Mouse (Mus musculus) G1E (cell line): ENCODE data around the gene Fxr2. TPM values are rescaled to one million over a fixed set of nuclear protein-coding genes. Genes with fewer than 3 reads are reported as not detected.

Source experiments
- ATAC-seq: 2 replicates; pipeline ENCODE4 v1.8.0; 2016; ENCODE audit warnings: mild to moderate bottlenecking; ENCODE audit not compliant: insufficient number of reproducible peaks, poor library complexity, low FRiP score, severe bottlenecking; ENCODE audit errors: extremely low read depth
- DNase-seq: peaks from one replicate; pipeline ENCODE4 v3.0.0; 2012; ENCODE audit warnings: low spot score
- H3K27me3 ChIP-seq: 2 replicates; pipeline ENCODE4 v1.6.1; 2012; ENCODE audit warnings: mild to moderate bottlenecking, low read length, inconsistent platforms; ENCODE audit not compliant: insufficient read depth
- H3K36me3 ChIP-seq: replicated peaks from 2 replicates; pipeline ENCODE3; 2012; ENCODE audit warnings: mild to moderate bottlenecking, inconsistent platforms
- H3K4me1 ChIP-seq: 2 replicates; pipeline ENCODE4 v1.6.1; 2012; ENCODE audit warnings: low read depth, low read length, inconsistent platforms, mixed read lengths; ENCODE audit not compliant: insufficient read depth
- H3K4me3 ChIP-seq: 2 replicates; pipeline ENCODE4 v1.5.1; 2012; ENCODE audit warnings: low read depth, mild to moderate bottlenecking, inconsistent platforms, low read length, moderate library complexity, mixed read lengths
- H3K9me3 ChIP-seq: replicated peaks from 2 replicates; pipeline ENCODE4 v1.6.1; 2012; ENCODE audit warnings: inconsistent platforms
- CTCF ChIP-seq: IDR thresholded peaks from 2 replicates; pipeline ENCODE4 v1.5.1; 2012; ENCODE audit warnings: low read depth, low read length, inconsistent platforms, mixed read lengths
- GATA1 ChIP-seq: IDR thresholded peaks from 2 replicates; pipeline ENCODE4 v1.6.1; 2012; ENCODE audit warnings: borderline replicate concordance, low read length, inconsistent platforms, mixed read lengths
- GATA2 ChIP-seq: IDR thresholded peaks from 2 replicates; pipeline ENCODE4 v1.6.1; 2012; ENCODE audit warnings: low read depth, low read length, inconsistent platforms, borderline replicate concordance
- POLR2AphosphoS5 ChIP-seq: IDR thresholded peaks from 2 replicates; pipeline ENCODE4 v1.6.1; 2012; ENCODE audit warnings: low read depth, low read length, inconsistent platforms; ENCODE audit not compliant: insufficient replicate concordance
- TAL1 ChIP-seq: conservative IDR thresholded peaks from 2 replicates; pipeline ENCODE4 v1.6.1; 2012; ENCODE audit warnings: low read depth, low read length, inconsistent platforms, mixed read lengths
- polyA plus RNA-seq: library from polyadenylated mRNA; stranded (reverse); fragments of >175 nt; gene quantifications from 2 replicates; pipeline ENCODE4 v1.2.3, GENCODE M21; 2012
- total RNA-seq, 2 experiments: library from RNA; stranded (forward) in 1 of 2; stranded (reverse) in 1 of 2; fragments of 200-1000 nt in 1 of 2; fragments of >200 nt in 1 of 2; fragmentation: Nextera tagmentation in 1 of 2; gene quantifications; 2 replicates each; pipeline ENCODE4 v1.2.3; 2014 to 2017

Gene Fxr2
- total and polyA plus RNA-seq, 3 experiments = 44.9 to 92.9 (median 82.4) TPM

DNA sequence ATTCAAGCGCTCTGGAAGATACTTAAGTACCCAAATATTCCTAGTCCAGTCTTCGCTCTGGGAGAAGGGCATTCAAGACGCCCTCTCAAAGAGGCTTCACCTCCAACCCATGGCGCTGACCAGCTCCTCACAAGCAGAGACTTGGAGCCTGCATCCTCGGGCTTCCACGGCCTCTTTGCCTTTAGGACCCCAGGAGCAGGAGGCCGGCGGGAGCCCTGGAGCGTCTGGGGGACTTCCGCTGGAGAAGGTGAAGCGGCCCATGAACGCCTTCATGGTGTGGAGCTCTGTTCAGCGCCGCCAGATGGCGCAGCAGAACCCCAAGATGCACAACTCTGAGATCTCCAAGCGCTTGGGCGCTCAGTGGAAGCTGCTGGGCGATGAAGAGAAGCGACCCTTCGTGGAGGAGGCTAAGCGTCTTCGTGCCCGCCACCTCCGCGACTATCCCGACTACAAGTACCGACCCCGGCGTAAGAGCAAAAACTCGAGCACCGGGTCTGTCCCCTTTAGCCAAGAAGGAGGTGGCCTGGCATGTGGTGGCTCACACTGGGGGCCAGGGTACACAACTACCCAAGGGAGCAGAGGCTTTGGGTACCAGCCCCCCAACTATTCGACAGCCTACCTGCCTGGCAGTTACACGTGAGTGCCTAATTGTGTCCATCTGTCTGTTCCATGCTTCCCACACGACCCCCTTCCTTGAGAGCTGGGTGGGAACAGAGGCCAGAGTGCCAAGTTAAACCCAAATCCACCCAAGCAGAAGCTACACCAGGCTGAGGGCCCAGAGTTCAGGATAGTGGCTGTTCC, 22.7 kb downstream of the Fxr2 start, which contains the start of gene Sox15:
Sox15 (plus strand) TSS at position 51 of the 801 bp plus-strand sequence.
- peaks cover 94% of the 10 kb centered on the region for H3K36me3 ChIP-seq
- peaks cover 59% of the 10 kb centered on the region for H3K4me1 ChIP-seq

DNA sequence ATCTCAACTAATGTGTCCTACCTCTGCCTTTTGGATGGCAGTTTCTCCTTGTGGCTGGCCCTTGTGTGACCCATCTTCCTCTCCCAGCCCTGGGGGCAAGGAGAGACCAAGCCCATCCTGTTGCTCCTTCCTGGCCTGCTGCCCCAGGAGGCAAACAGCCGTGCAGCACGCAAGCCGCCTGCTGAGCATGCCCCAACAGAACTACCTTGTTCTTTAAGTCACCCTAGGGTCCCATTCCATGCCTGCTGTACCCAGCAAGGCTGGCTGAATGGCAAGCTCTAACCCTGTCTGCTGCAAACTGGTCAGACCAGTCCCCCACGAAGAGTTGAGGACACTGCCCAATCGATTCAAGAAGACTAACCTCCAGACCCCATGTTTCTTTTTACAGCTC, 23.3 kb downstream of the Fxr2 start:
- peaks cover 61% of the 10 kb centered on the region for H3K4me1 ChIP-seq
- no peak for ATAC-seq
- peaks cover 91% of the 10 kb centered on the region for H3K36me3 ChIP-seq

More for the DNA sequence above, 22.7 kb downstream of the Fxr2 start, which contains the start of gene Sox15:
- DNase-seq (no peak), ATAC-seq (no peak)
- no peak for TF ChIP-seq GATA1
- TF ChIP-seq CTCF = no peak
- TF ChIP-seq POLR2AphosphoS5 = no peak
- no peak for TF ChIP-seq GATA2
- TF ChIP-seq TAL1 = no peak
- H3K4me3 ChIP-seq = no peak within 1 kb of the TSS
- no peaks in the 10 kb centered on the region for H3K27me3 ChIP-seq
- no peaks in the 10 kb centered on the region for H3K9me3 ChIP-seq

DNA sequence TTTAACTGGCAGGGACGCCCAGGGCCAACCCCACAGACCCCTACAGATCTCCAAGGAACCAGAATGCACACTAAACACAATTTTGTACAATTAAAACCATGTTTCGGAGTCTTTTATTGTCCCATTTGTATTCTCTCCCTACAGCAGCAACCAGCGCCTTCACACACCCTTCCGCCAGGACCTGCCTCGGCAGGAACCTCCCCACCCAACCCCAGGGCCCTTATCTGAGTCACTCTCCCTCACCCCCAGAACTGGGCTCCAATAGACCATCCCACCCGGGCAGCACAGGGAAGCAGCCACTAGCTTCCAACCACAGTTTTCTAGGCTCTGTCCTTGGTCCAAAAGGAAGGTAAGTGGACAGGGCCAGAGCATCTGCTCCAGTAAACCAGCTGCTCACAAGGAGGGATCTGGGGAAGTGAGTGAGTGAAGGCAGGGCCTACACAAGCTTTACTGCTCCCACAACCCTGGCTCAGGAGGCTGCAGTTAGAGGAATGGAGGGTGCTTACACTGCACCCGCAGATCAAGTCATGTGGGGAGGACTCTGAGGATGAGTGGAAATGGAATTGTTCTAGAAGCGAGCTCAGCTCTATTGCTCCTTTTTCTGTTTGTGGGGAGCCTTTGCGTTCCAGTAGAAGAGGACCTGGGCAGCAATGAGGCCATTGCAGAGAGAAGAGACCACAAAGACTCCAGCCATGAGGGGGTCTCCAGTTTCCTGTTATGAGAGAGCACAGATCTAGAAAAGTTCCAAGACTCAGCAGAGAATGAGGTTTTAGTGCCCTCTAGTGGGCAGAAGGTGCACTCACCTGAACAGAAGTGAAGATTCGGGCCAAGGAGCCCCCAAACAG, 24.0 kb downstream of the Fxr2 start:
- no peaks in the 10 kb centered on the region for H3K9me3 ChIP-seq
- ATAC-seq = 0 out of 2 replicates have a peak, but pooled peaks have one; percentile 25
- H3K36me3 ChIP-seq = peaks cover 83% of the 10 kb centered on the region
- peaks cover 68% of the 10 kb centered on the region for H3K4me1 ChIP-seq
- no peaks in the 10 kb centered on the region for H3K27me3 ChIP-seq
- no peak overlapping the region for H3K4me3 ChIP-seq
- TF ChIP-seq CTCF (peak; percentile 51), GATA2 (no peak)
- DNase-seq = peak; percentile 48

More for the DNA sequence above, 23.3 kb downstream of the Fxr2 start:
- Histone ChIP-seq H3K27me3 (no peaks in the 10 kb centered on the region), H3K4me3 (no peak overlapping the region), H3K9me3 (no peaks in the 10 kb centered on the region)
- TF ChIP-seq TAL1 (no peak), GATA1 (no peak), CTCF (no peak), GATA2 (no peak), POLR2AphosphoS5 (no peak)
- DNase-seq = no peak

DNA sequence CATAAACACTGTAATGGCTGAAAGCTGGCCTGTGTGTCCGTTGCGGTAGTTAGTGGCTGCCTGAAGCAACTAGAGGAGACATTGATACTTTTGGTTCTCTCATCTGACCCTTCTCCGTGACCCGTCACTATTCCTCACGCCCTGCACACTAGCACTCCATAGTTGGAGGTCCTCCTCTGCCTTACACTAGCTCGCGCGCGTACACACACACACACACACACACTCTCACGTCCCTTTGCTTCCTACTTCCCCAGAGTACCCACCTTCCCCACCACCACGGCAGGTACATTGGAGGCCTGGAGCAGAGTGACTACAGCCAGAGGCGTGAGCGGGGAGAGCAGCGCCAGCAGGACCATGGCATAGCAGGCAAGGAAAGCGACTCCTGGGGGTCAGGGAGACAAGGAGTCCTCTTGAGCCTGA, 24.7 kb downstream of the Fxr2 start:
- no peaks in the 10 kb centered on the region for H3K27me3 ChIP-seq
- TF ChIP-seq POLR2AphosphoS5 = no peak
- TF ChIP-seq TAL1 = no peak
- TF ChIP-seq CTCF = no peak
- TF ChIP-seq GATA2 = no peak
- no peak for TF ChIP-seq GATA1
- H3K4me1 ChIP-seq = peaks cover 64% of the 10 kb centered on the region
- no peaks in the 10 kb centered on the region for H3K9me3 ChIP-seq
- ATAC-seq = no peak
- DNase-seq = no peak
- H3K36me3 ChIP-seq = peaks cover 77% of the 10 kb centered on the region
- H3K4me3 ChIP-seq = peak overlapping the region; percentile 22; the same call in 1 of the 2 replicates

DNA sequence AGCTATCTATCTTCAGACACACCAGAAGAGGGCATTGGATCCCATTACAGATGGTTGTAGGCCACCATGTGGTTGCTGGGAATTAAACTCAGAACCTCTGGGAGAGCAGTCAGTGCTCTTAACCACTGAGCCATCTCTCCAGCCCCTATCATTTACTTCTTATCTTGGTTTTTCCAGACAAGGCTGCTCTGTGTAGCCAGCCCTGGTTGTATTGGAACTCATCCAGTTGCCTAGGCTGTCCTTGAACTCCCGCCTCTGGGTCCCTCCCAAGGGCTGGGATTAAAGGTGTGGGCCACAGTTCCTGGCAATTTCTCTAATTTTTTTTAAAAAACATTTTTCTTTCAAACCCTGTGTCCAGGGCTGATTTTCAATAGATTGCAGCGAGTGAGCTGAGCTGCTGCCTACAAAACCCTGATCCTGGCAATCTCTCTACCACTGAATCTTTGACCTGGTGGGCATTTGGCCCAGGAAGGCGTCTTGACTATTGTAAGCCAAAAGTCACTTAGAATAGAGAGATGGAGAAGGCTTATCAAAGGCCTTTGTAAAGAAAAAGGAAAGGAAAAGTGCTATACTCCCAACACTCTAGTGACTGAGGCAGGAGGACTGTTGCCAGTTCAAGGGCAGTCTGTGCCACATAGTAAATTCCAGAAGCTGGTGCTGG, 28.6 kb downstream of the Fxr2 start:
- no peak for ATAC-seq
- no peaks in the 10 kb centered on the region for H3K9me3 ChIP-seq

More for the DNA sequence above, 28.6 kb downstream of the Fxr2 start:
- Histone ChIP-seq H3K4me3 (peak overlapping the region; percentile 73), H3K27me3 (no peaks in the 10 kb centered on the region), H3K4me1 (peaks cover 68% of the 10 kb centered on the region), H3K36me3 (peaks cover 73% of the 10 kb centered on the region)
- TF ChIP-seq POLR2AphosphoS5 = no peak
- no peak for TF ChIP-seq GATA1
- TF ChIP-seq GATA2 = no peak
- no peak for TF ChIP-seq TAL1
- no peak for TF ChIP-seq CTCF
- DNase-seq = no peak
